Mouse (Mus musculus) heart, embryonic 14.5 days (tissue): ENCODE results near the gene Gzme. TPM values are rescaled to one million over a fixed set of nuclear protein-coding genes. Genes with fewer than 3 reads are reported as not detected.
"Not testable (repeated sequence)": the region's sequence is repeated elsewhere in the genome, so short reads cannot be mapped to it uniquely, and the experiment has no call there.

Source experiments
- ATAC-seq: fragments of 200-750 bp; cut with Nextera tagmentation; 2 replicates; pipeline ENCODE4 v1.8.0; 2017; ENCODE audit warnings: low read depth, moderate TSS enrichment; ENCODE audit not compliant: insufficient number of reproducible peaks, insufficient read depth, low FRiP score
- H3K27ac ChIP-seq, 2 experiments: fragments of 200-500 bp in 1 of 2; fragments of 300-500 bp in 1 of 2; sonication (generic) in 1 of 2; replicated peaks in 1 of 2; 2 replicates each; pipeline ENCODE4 v1.5.1; 2012 to 2014; ENCODE audit warnings: low read depth in 2 of 2, low read length in 2 of 2, control low read depth in 1 of 2, mild to moderate bottlenecking in 1 of 2, mixed read lengths in 1 of 2; ENCODE audit not compliant: control insufficient read depth in 1 of 2, insufficient read depth in 1 of 2
- H3K27me3 ChIP-seq: fragments of 300-500 bp; sonication (generic); 2 replicates; pipeline ENCODE4 v1.6.1; 2014; ENCODE audit warnings: mild to moderate bottlenecking, low read length, control low read depth; ENCODE audit not compliant: control insufficient read depth, insufficient read depth
- H3K36me3 ChIP-seq: fragments of 300-500 bp; sonication (generic); 2 replicates; pipeline ENCODE4 v1.6.1; 2014; ENCODE audit warnings: mild to moderate bottlenecking, control low read depth, low read length, mixed read lengths; ENCODE audit not compliant: control insufficient read depth, insufficient read depth
- H3K4me1 ChIP-seq, 2 experiments: fragments of 200-500 bp in 1 of 2; fragments of 300-500 bp in 1 of 2; sonication (generic) in 1 of 2; 2 replicates each; pipeline ENCODE4 v1.6.1; 2012 to 2014; ENCODE audit warnings: low read length in 2 of 2, control low read depth in 1 of 2, mixed read lengths in 1 of 2; ENCODE audit not compliant: control insufficient read depth in 2 of 2, insufficient read depth in 2 of 2
- H3K4me2 ChIP-seq: fragments of 300-500 bp; sonication (generic); 2 replicates; pipeline ENCODE4 v1.6.1; 2014; ENCODE audit warnings: mild to moderate bottlenecking, low read length
- H3K4me3 ChIP-seq, 2 experiments: fragments of 200-500 bp in 1 of 2; fragments of 300-500 bp in 1 of 2; sonication (generic) in 1 of 2; 2 replicates each; pipeline ENCODE4 v1.5.1; 2012 to 2014; ENCODE audit warnings: low read length in 2 of 2, mild to moderate bottlenecking in 2 of 2, control low read depth in 1 of 2, low read depth in 1 of 2, moderate library complexity in 1 of 2; ENCODE audit not compliant: control insufficient read depth in 1 of 2, insufficient read depth in 1 of 2
- H3K9ac ChIP-seq: fragments of 300-500 bp; sonication (generic); 2 replicates; pipeline ENCODE4 v1.6.1; 2014; ENCODE audit warnings: mild to moderate bottlenecking, low read length
- H3K9me3 ChIP-seq: fragments of 300-500 bp; sonication (generic); 2 replicates; pipeline ENCODE4 v1.6.1; 2016; ENCODE audit warnings: low read length, control low read depth; ENCODE audit not compliant: control insufficient read depth
- WGBS: fragments of 180-500 bp; shearing (Covaris S2); extraction: QIAGEN DNeasy Blood & Tissue Kit; methylation state at CpG from one replicate; pipeline ENCODE4 v1.1.7; 2014; 5-methylcytosine and 5-hydroxymethylcytosine counted together
- polyA plus RNA-seq: library from polyadenylated mRNA; unstranded; fragments of >200 nt; fragmentation: Nextera tagmentation; extraction: Ambion mirVana; gene quantifications from 2 replicates; pipeline ENCODE4 v1.2.1, GENCODE M21; 2014

The Gzme gene
- polyA plus RNA-seq, 1 experiment from 2014 or later: not detected

DNA sequence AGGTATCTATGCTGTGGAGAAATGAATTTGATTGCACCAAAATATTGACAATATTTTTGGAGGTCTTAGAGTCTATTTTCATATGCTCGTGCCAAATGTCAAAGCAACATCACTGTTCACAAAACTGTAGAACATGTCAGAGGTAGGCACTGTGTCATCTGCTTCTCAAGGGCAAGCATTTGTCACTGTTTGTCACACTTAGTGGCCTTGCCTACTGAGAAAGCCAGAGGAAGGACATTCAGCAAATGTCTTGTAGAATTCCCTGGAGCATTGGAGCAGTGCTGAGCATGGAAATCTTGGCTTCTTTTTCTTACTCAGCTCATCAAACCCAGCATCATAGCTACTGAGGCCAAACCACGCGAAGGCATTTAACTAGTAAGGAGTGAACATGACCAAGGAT is 3.1 kb upstream of the Gzme start:
- no peak overlapping the region for H3K9ac ChIP-seq
- no peak overlapping the region for H3K4me3 ChIP-seq
- H3K36me3 ChIP-seq: no peaks in the 10 kb centered on the region
- no peaks in the 10 kb centered on the region for H3K27me3 ChIP-seq
- H3K27ac ChIP-seq: no peak overlapping the region
- no peaks in the 10 kb centered on the region for H3K9me3 ChIP-seq
- no peak overlapping the region for H3K4me2 ChIP-seq
- WGBS: 83% methylated on average over 3 of the region's 3 CpGs
- H3K4me1 ChIP-seq: no peaks in the 10 kb centered on the region
- ATAC-seq: no peak

DNA sequence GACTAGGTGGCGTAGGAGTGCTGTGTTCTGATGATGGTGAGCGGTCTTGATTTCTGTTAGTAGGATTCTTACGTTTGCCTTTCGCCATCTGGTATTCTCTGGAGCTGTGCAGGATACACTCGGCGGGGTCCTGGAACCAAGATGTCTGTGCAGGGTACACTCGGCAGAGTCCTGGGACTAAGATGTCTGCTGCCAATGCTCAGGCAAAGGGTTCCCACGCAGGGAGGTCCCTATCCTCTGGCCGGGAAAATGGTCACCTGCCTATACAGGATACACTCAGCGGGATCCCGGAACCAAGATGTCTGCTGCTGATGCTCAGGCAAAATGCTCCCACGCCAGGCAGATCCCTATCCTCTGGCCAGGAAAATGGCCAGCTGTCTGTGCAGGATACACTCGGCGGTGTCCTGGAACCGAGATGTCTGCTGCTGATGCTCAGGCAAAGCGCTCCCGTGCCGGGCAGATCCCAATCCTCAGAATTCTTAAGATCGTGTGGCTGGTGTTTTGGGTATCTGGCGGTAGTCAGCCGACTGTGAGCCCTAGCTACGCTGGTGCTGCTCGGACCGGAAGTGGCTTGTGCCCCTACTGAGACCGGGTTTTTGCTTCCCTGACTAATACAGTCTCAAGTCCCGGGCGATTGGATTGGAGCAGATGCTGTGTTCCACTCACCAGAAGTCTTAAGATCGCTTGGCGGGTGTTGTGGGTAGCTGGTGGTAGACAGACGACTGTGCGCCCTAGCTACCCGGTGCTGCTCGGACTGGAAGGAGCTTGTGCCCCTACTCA is 4.7 kb downstream of the Gzme start:
- not testable (repeated sequence) for H3K9ac ChIP-seq, H3K36me3 ChIP-seq, H3K4me3 ChIP-seq, H3K4me1 ChIP-seq, ATAC-seq, H3K9me3 ChIP-seq, H3K27ac ChIP-seq, H3K4me2 ChIP-seq, H3K27me3 ChIP-seq
- 87% methylated on average over 33 of the region's 33 CpGs for WGBS

DNA sequence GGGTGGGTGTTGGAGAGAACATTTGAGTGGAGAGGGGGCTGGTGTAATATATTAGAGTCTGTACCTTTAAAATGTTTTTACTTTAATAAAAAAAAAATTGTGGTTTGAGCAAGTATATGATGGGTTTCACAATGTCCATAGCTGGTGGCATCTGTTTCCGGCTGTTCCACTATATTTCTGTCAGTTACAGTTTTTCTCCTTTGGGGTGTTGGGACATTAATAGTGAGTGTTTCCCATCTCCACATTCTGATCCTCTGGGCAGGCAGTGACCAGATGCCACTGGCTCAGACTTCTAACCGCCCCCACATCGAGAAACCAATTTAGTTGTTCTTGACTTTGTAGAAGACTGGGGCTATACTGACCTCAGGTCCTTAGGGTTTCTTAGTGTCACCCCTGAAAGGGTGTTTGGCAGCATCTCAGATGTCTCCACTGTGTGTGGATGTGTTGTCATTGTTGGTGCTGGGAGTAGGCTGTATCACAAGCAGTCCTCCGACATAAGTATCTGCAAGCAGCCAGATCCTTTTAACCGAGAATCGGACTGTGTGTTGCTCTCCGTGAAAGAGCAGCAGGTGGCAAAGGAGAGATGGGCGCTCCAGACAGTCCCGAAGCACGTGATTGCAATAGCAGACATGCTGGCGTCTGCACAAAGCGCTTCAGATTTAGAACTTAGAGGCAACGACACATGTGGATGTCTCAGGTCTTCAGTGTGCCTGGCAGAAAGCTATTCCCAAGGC is 14.8 kb downstream of the Gzme start:
- Histone ChIP-seq H3K27ac (no peak overlapping the region), H3K9ac (no peak overlapping the region), H3K4me2 (no peak overlapping the region), H3K4me1 (no peaks in the 10 kb centered on the region), H3K27me3 (no peaks in the 10 kb centered on the region), H3K9me3 (no peaks in the 10 kb centered on the region), H3K4me3 (no peak overlapping the region), H3K36me3 (no peaks in the 10 kb centered on the region)
- 72% methylated on average over 13 of the region's 13 CpGs for WGBS
- ATAC-seq: no peak

DNA sequence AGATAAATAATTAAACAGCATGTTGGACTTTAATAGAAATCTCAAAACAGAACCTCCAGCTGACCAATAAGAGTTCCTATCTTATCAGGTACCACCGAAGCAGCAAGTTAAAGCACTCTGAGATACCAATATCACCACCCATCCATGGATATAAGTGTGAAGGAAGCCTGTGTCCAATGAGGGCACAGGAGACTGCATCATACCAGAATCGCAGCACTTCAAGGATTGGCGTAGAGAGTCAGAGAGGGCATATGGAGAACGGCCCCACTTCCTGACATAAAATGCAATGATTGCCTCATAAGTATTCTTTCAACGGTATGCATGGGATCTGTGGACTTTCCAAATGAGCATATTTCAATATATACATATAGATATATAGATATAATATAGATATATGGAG is 15.4 kb downstream of the Gzme start:
- H3K27ac ChIP-seq: no peak overlapping the region
- H3K4me1 ChIP-seq: no peaks in the 10 kb centered on the region
- H3K36me3 ChIP-seq: no peaks in the 10 kb centered on the region
- H3K4me2 ChIP-seq: no peak overlapping the region
- no peak for ATAC-seq
- no peak overlapping the region for H3K4me3 ChIP-seq
- no peak overlapping the region for H3K9ac ChIP-seq
- WGBS: 67% methylated on average over 5 of the region's 5 CpGs
- no peaks in the 10 kb centered on the region for H3K27me3 ChIP-seq
- H3K9me3 ChIP-seq: no peaks in the 10 kb centered on the region

DNA sequence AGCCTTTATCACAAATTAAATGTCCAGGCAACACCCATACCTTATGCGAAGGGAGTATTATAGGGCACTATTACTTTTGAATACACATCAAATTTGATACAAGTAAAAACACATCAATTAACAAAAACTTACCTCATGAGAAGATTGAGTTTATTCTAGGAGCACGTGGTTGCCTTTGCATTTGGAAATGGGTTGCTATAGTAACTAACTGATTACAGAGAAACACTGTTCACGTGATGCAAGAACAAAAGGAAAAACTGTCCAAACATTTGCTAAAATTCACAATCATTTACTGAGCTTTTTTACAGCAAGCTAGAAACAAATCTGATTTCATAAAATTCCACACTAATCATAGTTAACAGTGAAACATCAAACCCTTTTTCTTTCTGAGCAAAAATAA is 17.0 kb downstream of the Gzme start:
- 64% methylated on average over 3 of the region's 3 CpGs for WGBS
- no peak for ATAC-seq
- Histone ChIP-seq H3K27ac (no peak overlapping the region), H3K9ac (no peak overlapping the region), H3K4me1 (no peaks in the 10 kb centered on the region), H3K27me3 (no peaks in the 10 kb centered on the region), H3K4me3 (no peak overlapping the region), H3K36me3 (no peaks in the 10 kb centered on the region), H3K4me2 (no peak overlapping the region), H3K9me3 (no peaks in the 10 kb centered on the region)

DNA sequence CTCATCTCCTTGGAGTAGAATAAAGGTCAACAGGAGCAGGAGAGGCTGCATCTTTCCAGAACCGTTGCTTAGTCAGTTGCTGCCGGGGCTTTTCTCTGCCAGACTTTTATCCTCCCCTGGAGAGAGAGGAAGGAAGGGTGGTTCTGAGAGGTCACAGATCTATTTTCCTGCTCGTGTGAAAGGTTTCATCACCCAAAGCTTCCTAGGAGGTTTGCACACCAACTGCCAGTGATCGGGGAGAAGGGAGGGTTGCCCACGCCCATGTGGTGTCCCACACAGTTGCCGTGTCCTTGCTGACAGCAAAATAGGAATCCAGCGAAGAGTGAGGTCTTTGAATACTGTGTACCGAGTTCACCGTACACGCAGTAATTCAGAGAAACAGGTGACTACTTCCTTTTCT is 18.0 kb downstream of the Gzme start, which contains the start of gene Ctsg:
Gene Ctsg, minus strand, starts transcription at position 189 of the 400 bp plus-strand sequence.
- no peaks in the 10 kb centered on the region for H3K27me3 ChIP-seq
- no peak within 1 kb of the TSS for H3K27ac ChIP-seq
- H3K4me2 ChIP-seq: no peak within 1 kb of the TSS
- no peak within 1 kb of the TSS for H3K9ac ChIP-seq
- no peaks in the 10 kb centered on the region for H3K9me3 ChIP-seq
- H3K4me3 ChIP-seq: no peak within 1 kb of the TSS
- H3K4me1 ChIP-seq: peaks cover 0 to 7% of the 10 kb centered on the region in 2 experiments; a peak in 1 of 4 replicates
- WGBS: 58% methylated on average over 10 of the region's 10 CpGs
- H3K36me3 ChIP-seq: no peaks in the 10 kb centered on the region
- no peak for ATAC-seq

DNA sequence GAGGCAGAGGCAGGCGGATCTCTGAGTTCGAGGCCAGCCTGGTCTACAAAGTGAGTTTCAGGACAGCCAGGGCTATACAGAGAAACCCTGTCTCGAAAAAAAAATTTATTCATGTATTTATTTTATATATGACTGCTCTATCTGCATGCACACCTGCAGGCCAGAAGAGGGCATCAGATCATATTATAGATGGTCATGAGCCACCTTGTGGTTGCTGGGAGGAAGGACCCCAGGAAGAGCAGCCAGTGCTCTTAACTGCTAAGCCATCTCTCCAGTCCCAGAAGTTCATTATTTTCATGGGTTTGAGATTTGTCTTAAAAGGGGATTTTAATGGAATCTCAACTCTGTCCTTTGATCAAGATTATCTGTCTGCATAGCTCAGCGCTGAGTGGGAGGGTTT is 21.5 kb downstream of the Gzme start:
- peaks cover 0 to 10% of the 10 kb centered on the region in 2 experiments; a peak in 1 of 4 replicates for H3K4me1 ChIP-seq
- no peaks in the 10 kb centered on the region for H3K9me3 ChIP-seq
- H3K4me3 ChIP-seq: no peak overlapping the region
- H3K4me2 ChIP-seq: no peak overlapping the region
- no peak for ATAC-seq
- no peak overlapping the region for H3K9ac ChIP-seq
- H3K36me3 ChIP-seq: no peaks in the 10 kb centered on the region
- H3K27me3 ChIP-seq: no peaks in the 10 kb centered on the region
- WGBS: 72% methylated on average over 4 of the region's 4 CpGs
- H3K27ac ChIP-seq: no peak overlapping the region
